Mouse (Mus musculus): ENCODE results near the gene Setd2. TPM values are rescaled to one million over a fixed set of nuclear protein-coding genes. Genes with fewer than 3 reads are reported as not detected.

The Setd2 gene
- total RNA-seq, 1 experiment: 78.9 TPM

DNA sequence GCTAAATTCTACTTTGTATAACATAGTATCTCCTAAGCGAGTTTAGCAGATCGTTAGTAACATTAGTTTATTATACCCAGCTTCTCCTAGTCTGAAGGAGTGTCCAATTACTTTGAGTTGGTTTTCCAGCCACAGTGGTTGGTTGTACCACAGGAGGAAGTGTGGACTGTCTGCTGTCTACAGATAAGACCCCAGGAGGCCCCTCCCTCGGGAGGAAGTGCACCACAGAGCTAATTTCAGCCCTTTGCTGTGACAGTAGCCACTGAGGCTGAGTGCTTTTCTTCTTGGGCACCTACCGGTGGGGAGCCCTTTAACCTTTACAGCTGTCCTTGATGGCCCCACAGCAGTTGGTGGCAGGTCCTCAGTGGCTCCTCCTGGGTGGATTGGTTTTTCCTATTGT lies 133.5 kb downstream of the Setd2 start:
- in situ Hi-C loops (cut with MboI; ENCODE audit: low sequenced_read_pairs in 2 of 2, unreplicated experiment in 2 of 2): no loop called here
- DNase-seq (ENCODE audit: low read depth, low spot score): no peak
- H3K4me1 ChIP-seq (ENCODE audit: control insufficient read depth in 2 of 2, insufficient read depth in 2 of 2, low read length in 2 of 2, poor library complexity in 1 of 2): peaks cover 5 to 19% of the 10 kb centered on the region in 2 experiments; a peak in 2 of 4 replicates
- no peak overlapping the region for H3K4me3 ChIP-seq (ENCODE audit: insufficient read depth in 1 of 2, low read depth in 1 of 2, low read length in 2 of 2, poor library complexity in 1 of 2, severe bottlenecking in 1 of 2)
- H3K36me3 ChIP-seq (ENCODE audit: control insufficient read depth, insufficient read depth, low read length, poor library complexity, severe bottlenecking): no peaks in the 10 kb centered on the region; the same call in 1 of the 2 replicates
- TF ChIP-seq HCFC1 (IDR thresholded peaks at IDR 0.05; ENCODE audit: borderline replicate concordance, insufficient read depth, low read length) (no peak), CHD2 (IDR thresholded peaks at IDR 0.05; ENCODE audit: low read depth, low read length) (no peak), ZNF384 (IDR thresholded peaks at IDR 0.05; ENCODE audit: low read depth, low read length) (no peak), ZC3H11A (IDR thresholded peaks at IDR 0.05; ENCODE audit: borderline replicate concordance, low read depth, low read length) (no peak), MAFK (IDR thresholded peaks at IDR 0.05; ENCODE audit: insufficient read depth, low read depth, low read length) (no peak)
- H3K27ac ChIP-seq (ENCODE audit: insufficient read depth, low read depth, low read length, poor library complexity, severe bottlenecking): no peak overlapping the region
- no peaks in the 10 kb centered on the region for H3K9me3 ChIP-seq (ENCODE audit: control insufficient read depth, insufficient read depth, low read depth, low read length)
- H3K9ac ChIP-seq (ENCODE audit: insufficient read depth, low read depth, low read length, poor library complexity, severe bottlenecking): 0 out of 2 replicates have a peak overlapping the region, but pooled peaks have one; percentile 27

DNA sequence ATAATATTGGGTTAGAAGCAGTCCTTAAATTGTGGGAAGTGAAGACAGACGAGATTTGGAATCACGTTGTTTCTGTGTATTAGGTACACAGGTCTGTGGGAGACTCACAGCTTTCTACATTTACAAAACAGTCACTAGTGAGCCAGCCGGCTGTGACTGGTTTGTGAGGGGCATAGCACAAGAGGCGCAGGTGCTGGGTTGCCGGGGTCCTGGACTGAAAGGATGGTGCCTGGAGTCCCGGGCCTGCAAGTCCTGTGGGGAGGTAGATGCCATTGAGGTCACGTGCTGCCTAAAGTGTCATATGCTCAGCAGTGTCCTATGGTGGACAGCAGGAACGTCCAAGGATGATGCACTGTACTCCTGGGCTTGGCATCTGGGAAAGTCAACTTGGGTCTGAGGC lies 134.0 kb downstream of the Setd2 start:
- Histone ChIP-seq H3K4me1 (ENCODE audit: control insufficient read depth in 2 of 2, insufficient read depth in 2 of 2, low read length in 2 of 2, poor library complexity in 1 of 2) (peaks cover 5 to 15% of the 10 kb centered on the region in 2 experiments; a peak in 2 of 4 replicates), H3K9ac (ENCODE audit: insufficient read depth, low read depth, low read length, poor library complexity, severe bottlenecking) (0 out of 2 replicates have a peak overlapping the region, but pooled peaks have one; percentile 31), H3K36me3 (ENCODE audit: control insufficient read depth, insufficient read depth, low read length, poor library complexity, severe bottlenecking) (no peaks in the 10 kb centered on the region; the same call in 1 of the 2 replicates), H3K4me3 (ENCODE audit: insufficient read depth in 1 of 2, low read depth in 1 of 2, low read length in 2 of 2, poor library complexity in 1 of 2, severe bottlenecking in 1 of 2) (no peak overlapping the region), H3K9me3 (ENCODE audit: control insufficient read depth, insufficient read depth, low read depth, low read length) (no peaks in the 10 kb centered on the region), H3K27ac (ENCODE audit: insufficient read depth, low read depth, low read length, poor library complexity, severe bottlenecking) (no peak overlapping the region)
- in situ Hi-C loops (cut with MboI; ENCODE audit: low sequenced_read_pairs in 2 of 2, unreplicated experiment in 2 of 2): no loop called here
- no peak for DNase-seq (ENCODE audit: low read depth, low spot score)
- no peak for TF ChIP-seq MAFK (IDR thresholded peaks at IDR 0.05; ENCODE audit: insufficient read depth, low read depth, low read length)
- TF ChIP-seq ZNF384 (IDR thresholded peaks at IDR 0.05; ENCODE audit: low read depth, low read length): no peak
- no peak for TF ChIP-seq HCFC1 (IDR thresholded peaks at IDR 0.05; ENCODE audit: borderline replicate concordance, insufficient read depth, low read length)
- TF ChIP-seq ZC3H11A (IDR thresholded peaks at IDR 0.05; ENCODE audit: borderline replicate concordance, low read depth, low read length): no peak
- no peak for TF ChIP-seq CHD2 (IDR thresholded peaks at IDR 0.05; ENCODE audit: low read depth, low read length)

DNA sequence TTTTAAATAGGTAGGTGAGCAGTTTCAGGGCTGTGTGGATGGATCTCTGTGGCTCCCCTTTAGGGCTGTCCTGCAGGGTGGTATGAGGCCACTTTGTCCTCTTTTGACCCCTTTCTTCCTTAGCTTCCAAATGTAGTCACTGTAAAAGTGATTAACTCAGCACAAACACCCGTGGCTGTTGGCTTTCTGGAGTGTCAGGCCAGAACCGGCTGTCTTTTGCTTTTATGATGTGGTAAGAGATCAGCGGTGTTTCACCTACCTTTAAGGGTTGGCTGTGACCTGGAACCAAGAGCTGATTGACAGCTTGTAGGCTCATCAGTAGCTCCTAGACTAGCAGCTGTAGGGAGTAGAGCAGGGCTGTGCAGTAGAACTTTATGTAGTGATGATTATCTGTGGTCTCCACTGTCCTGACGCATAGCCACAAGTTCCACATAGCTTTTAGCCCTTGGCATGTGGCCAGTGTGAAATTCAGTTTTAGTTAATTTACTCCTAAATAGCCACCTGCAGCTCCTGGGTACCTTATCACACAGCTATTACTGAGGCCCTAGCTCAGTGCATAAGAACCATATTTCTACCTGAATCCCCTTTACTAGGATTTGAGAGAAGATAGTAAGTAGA lies 134.9 kb downstream of the Setd2 start:
- no peak overlapping the region for H3K4me3 ChIP-seq (ENCODE audit: insufficient read depth in 1 of 2, low read depth in 1 of 2, low read length in 2 of 2, poor library complexity in 1 of 2, severe bottlenecking in 1 of 2)
- TF ChIP-seq ZNF384 (IDR thresholded peaks at IDR 0.05; ENCODE audit: low read depth, low read length): no peak
- TF ChIP-seq HCFC1 (IDR thresholded peaks at IDR 0.05; ENCODE audit: borderline replicate concordance, insufficient read depth, low read length): no peak
- no peak for TF ChIP-seq CHD2 (IDR thresholded peaks at IDR 0.05; ENCODE audit: low read depth, low read length)
- TF ChIP-seq ZC3H11A (IDR thresholded peaks at IDR 0.05; ENCODE audit: borderline replicate concordance, low read depth, low read length): no peak
- TF ChIP-seq MAFK (IDR thresholded peaks at IDR 0.05; ENCODE audit: insufficient read depth, low read depth, low read length): no peak
- no peak overlapping the region for H3K27ac ChIP-seq (ENCODE audit: insufficient read depth, low read depth, low read length, poor library complexity, severe bottlenecking)
- no peak for DNase-seq (ENCODE audit: low read depth, low spot score)
- no peaks in the 10 kb centered on the region for H3K9me3 ChIP-seq (ENCODE audit: control insufficient read depth, insufficient read depth, low read depth, low read length)
- no peak overlapping the region for H3K9ac ChIP-seq (ENCODE audit: insufficient read depth, low read depth, low read length, poor library complexity, severe bottlenecking)
- in situ Hi-C loops (cut with MboI; ENCODE audit: low sequenced_read_pairs in 2 of 2, unreplicated experiment in 2 of 2): no loop called here
- no peaks in the 10 kb centered on the region; the same call in 1 of the 2 replicates for H3K36me3 ChIP-seq (ENCODE audit: control insufficient read depth, insufficient read depth, low read length, poor library complexity, severe bottlenecking)
- peaks cover 5 to 10% of the 10 kb centered on the region in 2 experiments; a peak in 2 of 4 replicates for H3K4me1 ChIP-seq (ENCODE audit: control insufficient read depth in 2 of 2, insufficient read depth in 2 of 2, low read length in 2 of 2, poor library complexity in 1 of 2)

Other genes starting within 250 kb of the Setd2 start
- gene Elp6, start 227.4 kb upstream of the Setd2 start, total RNA-seq (2012; rRNA removed): 24.5 and 28.3 TPM in 2 replicates
- 67.7 and 90.1 TPM in 2 replicates for gene Scap, start 199.3 kb upstream of the Setd2 start, total RNA-seq (2012; rRNA removed)
- 42.6 and 50.3 TPM in 2 replicates for gene Ptpn23, start 124.4 kb upstream of the Setd2 start, total RNA-seq (2012; rRNA removed)
- gene Ngp, start 112.8 kb upstream of the Setd2 start, total RNA-seq (2012; rRNA removed): not detected in 2 replicates
- 4.4 and 4.7 TPM in 2 replicates for gene Klhl18, start 55.9 kb upstream of the Setd2 start, total RNA-seq (2012; rRNA removed)
- 0.63 and 0.71 TPM in 2 replicates for gene Kif9, start 55.6 kb upstream of the Setd2 start, total RNA-seq (2012; rRNA removed)
- gene Nradd, start 91.9 kb downstream of the Setd2 start, total RNA-seq (2012; rRNA removed): 65.5 and 83.8 TPM in 2 replicates
- 13.6 and 24.1 TPM in 2 replicates for gene Nbeal2, start 121.6 kb downstream of the Setd2 start, total RNA-seq (2012; rRNA removed)
- gene Ccdc12, start 123.9 kb downstream of the Setd2 start, total RNA-seq (2012; rRNA removed): 79.9 and 82.2 TPM in 2 replicates
- 0.48 and 0.89 TPM in 2 replicates for gene Myl3, start 209.3 kb downstream of the Setd2 start, total RNA-seq (2012; rRNA removed)
- 3.2 and 6.8 TPM in 2 replicates for gene Pth1r, start 214.5 kb downstream of the Setd2 start, total RNA-seq (2012; rRNA removed)